Mouse (Mus musculus) hindbrain, embryonic 12.5 days (tissue): Measurements from ENCODE around the gene Btbd1. TPM values are rescaled to one million over a fixed set of nuclear protein-coding genes. Genes with fewer than 3 reads are reported as not detected.

Source experiments
- ATAC-seq: fragments of 200-750 bp; cut with Nextera tagmentation; 2 replicates; pipeline ENCODE4 v1.8.0; 2017; ENCODE audit warnings: moderate TSS enrichment; ENCODE audit not compliant: low FRiP score
- H3K27ac ChIP-seq: fragments of 300-500 bp; sonication (generic); 2 replicates; pipeline ENCODE4 v1.5.1; 2016; ENCODE audit warnings: mild to moderate bottlenecking
- H3K27me3 ChIP-seq: fragments of 300-500 bp; sonication (generic); 2 replicates; pipeline ENCODE4 v1.6.1; 2016; ENCODE audit warnings: mild to moderate bottlenecking
- H3K36me3 ChIP-seq: fragments of 300-500 bp; sonication (generic); 2 replicates; pipeline ENCODE4 v1.6.1; 2016; ENCODE audit warnings: mild to moderate bottlenecking
- H3K4me1 ChIP-seq: fragments of 300-500 bp; sonication (generic); 2 replicates; pipeline ENCODE4 v1.6.1; 2016
- H3K4me2 ChIP-seq: fragments of 300-500 bp; sonication (generic); replicated peaks from 2 replicates; pipeline ENCODE4 v1.6.1; 2016; ENCODE audit warnings: mild to moderate bottlenecking
- H3K4me3 ChIP-seq: fragments of 300-500 bp; sonication (generic); 2 replicates; pipeline ENCODE4 v1.5.1; 2016; ENCODE audit warnings: mild to moderate bottlenecking
- H3K9ac ChIP-seq: fragments of 300-500 bp; sonication (generic); 2 replicates; pipeline ENCODE4 v1.6.1; 2016; ENCODE audit warnings: mild to moderate bottlenecking, moderate library complexity
- H3K9me3 ChIP-seq: fragments of 300-500 bp; sonication (generic); replicated peaks from 2 replicates; pipeline ENCODE4 v1.6.1; 2016; ENCODE audit warnings: mild to moderate bottlenecking
- WGBS: fragments of 180-500 bp; shearing (Covaris S2); methylation state at CpG from one replicate; pipeline ENCODE4 v1.1.7; 2016; 5-methylcytosine and 5-hydroxymethylcytosine counted together
- polyA plus RNA-seq: library from polyadenylated mRNA; unstranded; fragments of >200 nt; fragmentation: Nextera tagmentation; extraction: Ambion mirVana; gene quantifications from 2 replicates; pipeline ENCODE4 v1.2.1, GENCODE M21; 2016

The Btbd1 gene
- polyA plus RNA-seq, result 110 and 111 TPM in 2 replicates

GRCm38 (mm10) chr7:81829379-81829894, at the start of gene Btbd1:
Gene Btbd1, minus strand, starts transcription at chr7:81829431.
- Histone ChIP-seq H3K27ac (peak within 1 kb of the TSS; percentile 99), H3K9ac (peak within 1 kb of the TSS; percentile 88), H3K4me2 (peak within 1 kb of the TSS; percentile 76), H3K9me3 (no peaks in the 10 kb centered on the region), H3K4me1 (peaks cover 37% of the 10 kb centered on the region), H3K27me3 (no peaks in the 10 kb centered on the region), H3K4me3 (peak within 1 kb of the TSS; percentile 88), H3K36me3 (no peaks in the 10 kb centered on the region)
- ATAC-seq, result peak; percentile 92
- 0% methylated on average over 57 of the region's 58 CpGs for WGBS

GRCm38 (mm10) chr7:81875372-81875771, 46.1 kb upstream of the Btbd1 start:
- Histone ChIP-seq H3K9me3 (no peaks in the 10 kb centered on the region), H3K27me3 (no peaks in the 10 kb centered on the region), H3K27ac (no peak overlapping the region), H3K9ac (no peak overlapping the region), H3K36me3 (no peaks in the 10 kb centered on the region), H3K4me3 (no peak overlapping the region), H3K4me1 (no peaks in the 10 kb centered on the region), H3K4me2 (no peak overlapping the region)
- no peak for ATAC-seq
- WGBS, result 89% methylated on average over 9 of the region's 9 CpGs

GRCm38 (mm10) chr7:81874636-81875035, 45.4 kb upstream of the Btbd1 start:
- Histone ChIP-seq H3K36me3 (no peaks in the 10 kb centered on the region), H3K27ac (no peak overlapping the region), H3K4me3 (no peak overlapping the region), H3K9ac (no peak overlapping the region), H3K9me3 (no peaks in the 10 kb centered on the region), H3K27me3 (no peaks in the 10 kb centered on the region), H3K4me1 (no peaks in the 10 kb centered on the region), H3K4me2 (no peak overlapping the region)
- ATAC-seq, result no peak
- 83% methylated on average over 6 of the region's 6 CpGs for WGBS

GRCm38 (mm10) chr7:81873807-81874206, 44.6 kb upstream of the Btbd1 start:
- WGBS, result 53% methylated on average over 1 of the region's 1 CpGs
- Histone ChIP-seq H3K9me3 (no peaks in the 10 kb centered on the region), H3K4me2 (no peak overlapping the region), H3K27ac (no peak overlapping the region), H3K36me3 (no peaks in the 10 kb centered on the region), H3K27me3 (no peaks in the 10 kb centered on the region), H3K4me3 (no peak overlapping the region), H3K4me1 (no peaks in the 10 kb centered on the region), H3K9ac (no peak overlapping the region)
- no peak for ATAC-seq

- Histone ChIP-seq H3K4me1 (no peaks in the 10 kb centered on the region), H3K27me3 (no peaks in the 10 kb centered on the region), H3K9me3 (no peaks in the 10 kb centered on the region), H3K4me2 (no peak overlapping the region), H3K4me3 (no peak overlapping the region), H3K27ac (no peak overlapping the region), H3K36me3 (no peaks in the 10 kb centered on the region), H3K9ac (no peak overlapping the region)
- ATAC-seq, result no peak
- 72% methylated on average over 13 of the region's 13 CpGs for WGBS
These were observed 43.3 kb upstream of the Btbd1 start for GRCm38 (mm10) chr7:81872493-81873013.

GRCm38 (mm10) chr7:81868158-81868557, 38.9 kb upstream of the Btbd1 start:
- 24% methylated on average over 6 of the region's 6 CpGs for WGBS
- no peak overlapping the region for H3K27ac ChIP-seq

GRCm38 (mm10) chr7:81867231-81867930, 38.1 kb upstream of the Btbd1 start:
- H3K9me3 ChIP-seq, result no peaks in the 10 kb centered on the region
- H3K4me1 ChIP-seq, result no peaks in the 10 kb centered on the region
- H3K4me3 ChIP-seq, result no peak overlapping the region
- H3K36me3 ChIP-seq, result no peaks in the 10 kb centered on the region
- H3K4me2 ChIP-seq, result no peak overlapping the region
- no peak for ATAC-seq
- H3K9ac ChIP-seq, result no peak overlapping the region
- no peak overlapping the region for H3K27ac ChIP-seq
- 83% methylated on average over 9 of the region's 9 CpGs for WGBS
- H3K27me3 ChIP-seq, result 0 out of 2 replicates have a peak, but pooled peaks cover under 1% of the 10 kb centered on the region

More at GRCm38 (mm10) chr7:81868158-81868557, 38.9 kb upstream of the Btbd1 start:
- Histone ChIP-seq H3K9ac (no peak overlapping the region), H3K27me3 (no peaks in the 10 kb centered on the region), H3K36me3 (no peaks in the 10 kb centered on the region), H3K4me1 (no peaks in the 10 kb centered on the region), H3K9me3 (no peaks in the 10 kb centered on the region), H3K4me3 (no peak overlapping the region), H3K4me2 (no peak overlapping the region)
- ATAC-seq, result peak; percentile 72

- 92% methylated on average over 6 of the region's 6 CpGs for WGBS
- Histone ChIP-seq H3K4me1 (no peaks in the 10 kb centered on the region), H3K27me3 (peaks cover 5% of the 10 kb centered on the region), H3K4me3 (no peak overlapping the region), H3K9ac (no peak overlapping the region), H3K4me2 (no peak overlapping the region), H3K27ac (no peak overlapping the region), H3K36me3 (no peaks in the 10 kb centered on the region), H3K9me3 (no peaks in the 10 kb centered on the region)
- no peak for ATAC-seq
These were observed 36.7 kb upstream of the Btbd1 start for GRCm38 (mm10) chr7:81865937-81866336.

GRCm38 (mm10) chr7:81864552-81864951, 35.3 kb upstream of the Btbd1 start:
- Histone ChIP-seq H3K4me1 (peaks cover under 1% of the 10 kb centered on the region; the same call in 1 of the 2 replicates), H3K27me3 (peaks cover 17% of the 10 kb centered on the region), H3K4me2 (no peak overlapping the region), H3K4me3 (no peak overlapping the region), H3K9ac (no peak overlapping the region), H3K36me3 (no peaks in the 10 kb centered on the region), H3K9me3 (no peaks in the 10 kb centered on the region), H3K27ac (no peak overlapping the region)
- WGBS, result 90% methylated on average over 6 of the region's 6 CpGs
- no peak for ATAC-seq

GRCm38 (mm10) chr7:81862587-81863583, 33.7 kb upstream of the Btbd1 start:
- peaks cover 10% of the 10 kb centered on the region for H3K4me1 ChIP-seq
- ATAC-seq, result no peak
- no peak overlapping the region; the same call in 1 of the 2 replicates for H3K27ac ChIP-seq
- H3K4me2 ChIP-seq, result no peak overlapping the region
- WGBS, result 70% methylated on average over 24 of the region's 24 CpGs
- no peak overlapping the region for H3K9ac ChIP-seq
- no peak overlapping the region for H3K4me3 ChIP-seq
- no peaks in the 10 kb centered on the region for H3K36me3 ChIP-seq
- H3K9me3 ChIP-seq, result no peaks in the 10 kb centered on the region
- H3K27me3 ChIP-seq, result peaks cover 33% of the 10 kb centered on the region

GRCm38 (mm10) chr7:81861921-81862320, 32.7 kb upstream of the Btbd1 start:
- no peak overlapping the region for H3K4me2 ChIP-seq

GRCm38 (mm10) chr7:81861461-81861860, 32.2 kb upstream of the Btbd1 start:
- whole genome bisulfite sequencing, result 92% methylated on average over 2 of the region's 2 CpGs
- H3K27me3 ChIP-seq, result peaks cover 44% of the 10 kb centered on the region

More at GRCm38 (mm10) chr7:81861921-81862320, 32.7 kb upstream of the Btbd1 start:
- 71% methylated on average over 4 of the region's 4 CpGs for WGBS
- no peaks in the 10 kb centered on the region for H3K36me3 ChIP-seq
- peaks cover 10% of the 10 kb centered on the region for H3K4me1 ChIP-seq
- peaks cover 42% of the 10 kb centered on the region for H3K27me3 ChIP-seq
- no peak overlapping the region for H3K4me3 ChIP-seq
- H3K27ac ChIP-seq, result no peak overlapping the region
- H3K9ac ChIP-seq, result no peak overlapping the region
- H3K9me3 ChIP-seq, result no peaks in the 10 kb centered on the region
- no peak for ATAC-seq

More at GRCm38 (mm10) chr7:81861461-81861860, 32.2 kb upstream of the Btbd1 start:
- no peak overlapping the region for H3K4me3 ChIP-seq
- no peak overlapping the region for H3K27ac ChIP-seq
- H3K36me3 ChIP-seq, result no peaks in the 10 kb centered on the region
- H3K4me2 ChIP-seq, result no peak overlapping the region
- peaks cover 10% of the 10 kb centered on the region for H3K4me1 ChIP-seq
- no peaks in the 10 kb centered on the region for H3K9me3 ChIP-seq
- no peak for ATAC-seq
- no peak overlapping the region for H3K9ac ChIP-seq
